Mouse (Mus musculus): ENCODE data around the gene Slc9c1.
A peak's percentile ranks its signal among the peaks of the same experiment; 100 is the strongest.

Gene Slc9c1

GRCm38 (mm10) chr16:45629497-45630105 lies 94.5 kb downstream of the Slc9c1 start:
- DNase-seq, result no peak

DNA sequence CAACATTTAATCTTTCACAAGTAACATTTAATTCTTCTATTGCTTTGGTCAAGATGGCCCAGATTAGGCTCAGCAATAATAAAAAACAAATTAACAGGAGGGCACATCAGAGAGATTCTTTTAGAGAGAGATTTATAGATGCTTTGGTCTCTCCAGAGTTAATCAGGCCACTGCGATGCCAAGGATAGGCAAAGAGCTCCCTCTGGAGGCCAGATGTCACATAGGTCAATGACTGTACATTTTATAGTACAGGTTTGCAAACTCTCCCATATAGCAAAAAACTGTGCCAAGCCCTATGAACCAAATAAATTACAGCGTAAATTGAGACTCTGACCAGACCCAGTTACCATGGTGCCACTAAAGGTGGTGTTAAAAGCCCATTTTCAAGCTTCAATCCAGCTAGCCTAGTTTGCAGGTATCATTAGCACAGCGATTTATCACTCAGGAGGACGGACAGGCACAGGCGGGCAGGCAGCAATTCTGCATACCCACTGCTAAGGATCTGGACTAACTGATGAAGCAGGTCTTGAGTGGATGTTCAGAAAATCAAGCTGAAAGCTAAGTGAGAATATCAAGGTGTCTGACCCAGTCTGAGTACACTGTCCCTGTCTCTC lies 95.3 kb downstream of the Slc9c1 start:
- peak; percentile 54 to 81 for DNase-seq

- no peak for DNase-seq
Observed at GRCm38 (mm10) chr16:45632420-45632819, 97.3 kb downstream of the Slc9c1 start.

DNA sequence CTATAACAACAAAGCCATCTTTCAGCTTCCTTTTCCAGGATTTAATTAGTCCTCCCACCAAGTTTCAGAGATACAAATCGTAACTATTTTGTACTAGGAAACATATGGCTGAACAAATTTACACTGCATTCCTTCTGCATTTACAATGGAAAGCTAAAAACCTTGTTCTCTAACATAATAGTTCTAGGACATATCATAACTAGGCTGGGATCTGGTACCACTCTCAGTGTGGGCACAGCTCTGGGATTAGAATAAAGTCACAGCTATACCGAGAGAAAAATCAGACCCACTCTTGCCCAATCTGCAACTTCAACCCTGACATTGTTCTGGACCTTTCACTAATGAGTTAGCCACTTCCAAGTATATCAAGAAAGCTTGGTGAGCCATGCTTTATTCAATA lies 100.7 kb downstream of the Slc9c1 start:
- DNase-seq, result no peak

GRCm38 (mm10) chr16:45640070-45640762 lies 105.1 kb downstream of the Slc9c1 start:
- DNase-seq, result no peak

GRCm38 (mm10) chr16:45641301-45641700 lies 106.2 kb downstream of the Slc9c1 start:
- DNase-seq, result no peak

GRCm38 (mm10) chr16:45643944-45644343 lies 108.8 kb downstream of the Slc9c1 start:
- DNase-seq, result no peak

DNA sequence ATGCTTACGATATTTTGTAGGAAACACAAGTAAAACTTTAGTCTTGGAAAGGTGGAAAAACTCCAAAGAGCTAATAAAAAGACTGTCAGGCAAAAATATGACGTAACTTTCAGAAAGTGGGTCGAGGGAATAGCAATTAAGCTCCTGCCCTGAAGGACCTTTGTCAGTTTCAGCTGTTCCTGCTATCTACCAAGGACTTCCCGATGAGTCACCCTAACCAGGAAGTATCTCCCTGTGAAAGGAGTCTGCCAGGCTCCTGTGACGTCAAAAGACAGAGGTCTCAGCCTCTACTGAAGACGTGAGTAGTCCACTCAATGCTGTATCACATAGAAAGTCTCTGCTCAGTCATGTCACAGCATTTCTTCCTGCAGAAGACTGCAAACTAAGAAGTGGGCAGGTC lies 109.3 kb downstream of the Slc9c1 start:
- peak in 1 of 2 experiments; percentile 10 for DNase-seq

DNA sequence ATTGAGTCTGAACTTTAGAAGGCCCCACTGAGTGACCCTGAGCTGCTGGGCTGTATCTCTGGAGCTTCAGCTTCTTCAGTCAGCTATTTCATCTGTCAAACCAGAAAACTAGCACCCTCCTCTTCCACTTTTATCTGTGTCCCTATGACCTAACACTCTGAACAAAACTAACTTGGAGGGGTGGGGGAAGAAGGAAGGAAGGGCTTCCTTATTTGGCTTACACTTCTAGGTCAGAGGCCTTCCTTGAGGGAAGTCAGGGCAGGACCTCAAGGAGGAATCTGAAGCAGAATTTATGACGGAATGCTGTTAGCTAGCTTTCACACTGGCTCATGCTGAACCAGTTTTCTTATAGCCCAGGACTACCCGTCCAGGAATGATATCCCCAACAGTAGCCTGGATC lies 116.4 kb downstream of the Slc9c1 start:
- DNase-seq, result no peak

- no peak for DNase-seq
Observed at GRCm38 (mm10) chr16:45653009-45653933, 118.2 kb downstream of the Slc9c1 start.

DNA sequence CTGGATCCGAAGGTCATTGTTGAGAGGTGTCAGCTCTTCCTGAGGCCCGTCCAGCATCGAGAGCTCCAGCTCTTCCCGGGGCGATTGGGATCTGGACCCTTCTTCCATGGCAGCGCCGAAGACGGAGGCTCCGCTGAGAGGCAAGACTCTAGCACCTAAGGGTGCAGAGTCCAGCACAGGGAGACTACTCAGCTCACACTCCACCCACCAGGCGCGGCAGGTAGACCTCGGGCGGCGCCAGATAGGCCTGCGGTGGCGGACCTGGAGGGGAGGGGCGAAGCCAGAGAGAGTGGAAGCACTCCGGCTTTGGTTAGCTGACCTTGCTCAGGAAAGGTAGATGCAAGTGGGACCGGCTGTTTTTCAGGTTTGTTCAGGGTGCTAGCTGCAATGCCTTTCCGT lies 118.8 kb downstream of the Slc9c1 start, which contains the start of gene BC016579:
Gene BC016579 (minus strand): TSS at position 135 of the 399 bp plus-strand sequence.
- peak; percentile 64 to 79 for DNase-seq

DNA sequence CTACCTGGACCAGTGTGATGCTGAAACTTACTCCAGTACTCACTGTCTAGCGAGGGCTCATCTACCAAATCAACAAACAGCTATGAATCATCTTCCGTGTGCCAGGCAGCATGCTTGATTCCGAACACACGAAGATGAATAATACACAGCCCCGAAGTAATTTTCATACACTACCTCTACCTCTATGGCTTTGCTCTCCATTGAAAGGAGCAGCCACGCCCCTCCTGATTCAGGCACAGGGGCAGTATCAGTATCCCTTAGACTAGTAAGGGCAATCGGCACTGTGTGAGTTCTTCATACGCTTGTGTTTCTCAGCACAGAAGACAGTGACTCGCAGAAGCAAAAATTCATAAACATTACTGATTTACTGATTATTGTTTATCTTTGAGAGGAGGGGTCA lies 119.4 kb downstream of the Slc9c1 start:
- DNase-seq, result no peak

Measured in kidney, postnatal 25 days (tissue).